Mouse (Mus musculus) E14TG2a.4 (cell line): ENCODE data around the gene Slc16a2.

Experiments
- CTCF ChIP-seq: conservative IDR thresholded peaks from 2 replicates; pipeline ENCODE4 v1.5.1; 2014; ENCODE audit warnings: low read length
- POU5F1 ChIP-seq: IDR thresholded peaks from 2 replicates; pipeline ENCODE4 v1.6.1; 2014; ENCODE audit warnings: low read length, borderline replicate concordance

GRCm38 (mm10) chrX:103776412-103776811, 45.4 kb downstream of the Slc16a2 start:
- no peak for TF ChIP-seq CTCF
- TF ChIP-seq POU5F1: no peak
